Mouse (Mus musculus) liver, embryonic 16.5 days (tissue): Measurements from ENCODE around the gene Dnm3. TPM values are rescaled to one million over a fixed set of nuclear protein-coding genes. Genes with fewer than 3 reads are reported as not detected.

ENCODE experiments used
- ATAC-seq: fragments of 200-750 bp; cut with Nextera tagmentation; 2 replicates; pipeline ENCODE4 v1.8.0; 2017; ENCODE audit warnings: low read depth, mild to moderate bottlenecking, moderate number of reproducible peaks, moderate library complexity
- H3K27ac ChIP-seq: fragments of 300-500 bp; sonication (generic); 2 replicates; pipeline ENCODE4 v1.5.1; 2014; ENCODE audit warnings: mild to moderate bottlenecking, low read length
- H3K27me3 ChIP-seq: fragments of 300-500 bp; sonication (generic); 2 replicates; pipeline ENCODE4 v1.6.1; 2014; ENCODE audit warnings: low read depth, low read length, mixed read lengths; ENCODE audit not compliant: control insufficient read depth, insufficient read depth
- H3K36me3 ChIP-seq: fragments of 300-500 bp; sonication (generic); 2 replicates; pipeline ENCODE4 v1.6.1; 2014; ENCODE audit warnings: mild to moderate bottlenecking; ENCODE audit not compliant: control insufficient read depth, insufficient read depth
- H3K4me1 ChIP-seq: fragments of 300-500 bp; sonication (generic); 2 replicates; pipeline ENCODE4 v1.6.1; 2014; ENCODE audit warnings: low read depth, low read length, mixed read lengths; ENCODE audit not compliant: control insufficient read depth
- H3K4me2 ChIP-seq: fragments of 300-500 bp; sonication (generic); 2 replicates; pipeline ENCODE4 v1.6.1; 2014; ENCODE audit warnings: low read depth, low read length, mixed read lengths
- H3K4me3 ChIP-seq: fragments of 300-500 bp; sonication (generic); 2 replicates; pipeline ENCODE4 v1.5.1; 2014; ENCODE audit warnings: low read depth, mild to moderate bottlenecking, low read length
- H3K9ac ChIP-seq: fragments of 300-500 bp; sonication (generic); 2 replicates; pipeline ENCODE4 v1.6.1; 2014; ENCODE audit warnings: low read depth, low read length
- H3K9me3 ChIP-seq: fragments of 300-500 bp; sonication (generic); replicated peaks from 2 replicates; pipeline ENCODE4 v1.6.1; 2016; ENCODE audit warnings: low read length; ENCODE audit not compliant: control insufficient read depth
- WGBS: fragments of 180-500 bp; shearing (Covaris S2); extraction: QIAGEN DNeasy Blood & Tissue Kit; methylation state at CpG from one replicate; pipeline ENCODE4 v1.1.7; 2014; ENCODE audit not compliant: insufficient replicate concordance; 5-methylcytosine and 5-hydroxymethylcytosine counted together
- polyA plus RNA-seq: library from polyadenylated mRNA; unstranded; fragments of >200 nt; fragmentation: Nextera tagmentation; extraction: Ambion mirVana; gene quantifications from 2 replicates; pipeline ENCODE4 v1.2.1, GENCODE M21; 2015

Dnm3 gene
- polyA plus RNA-seq, 1 experiment from 2014 or later, result 1.5 TPM

DNA sequence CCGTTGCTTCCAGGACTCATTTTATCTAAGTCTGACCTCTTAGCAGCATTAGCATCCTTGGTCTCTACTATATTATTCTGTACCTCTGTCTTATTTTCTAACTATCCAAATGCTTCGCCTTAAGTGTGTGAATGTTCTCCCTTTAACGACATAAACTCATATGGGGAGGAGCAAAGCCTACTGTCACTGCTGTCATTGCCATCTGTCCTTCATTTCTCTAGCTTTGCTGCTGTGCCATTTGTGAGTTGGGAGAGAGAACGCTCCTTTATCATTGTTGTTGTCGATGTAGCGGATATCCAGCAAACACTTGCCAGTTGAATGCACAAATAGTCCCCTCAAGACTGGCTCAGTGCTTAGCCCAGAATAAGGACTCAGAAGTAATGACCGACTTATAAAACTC lies 335.5 kb downstream of the Dnm3 start:
- ATAC-seq, result no peak
- no peak overlapping the region for H3K27ac ChIP-seq
- H3K36me3 ChIP-seq, result no peaks in the 10 kb centered on the region
- H3K4me1 ChIP-seq, result no peaks in the 10 kb centered on the region
- no peaks in the 10 kb centered on the region for H3K27me3 ChIP-seq
- no peak overlapping the region for H3K9ac ChIP-seq
- no peak overlapping the region for H3K4me2 ChIP-seq
- no peak overlapping the region for H3K4me3 ChIP-seq
- 66% methylated on average over 7 of the region's 7 CpGs for WGBS
- H3K9me3 ChIP-seq, result no peaks in the 10 kb centered on the region

DNA sequence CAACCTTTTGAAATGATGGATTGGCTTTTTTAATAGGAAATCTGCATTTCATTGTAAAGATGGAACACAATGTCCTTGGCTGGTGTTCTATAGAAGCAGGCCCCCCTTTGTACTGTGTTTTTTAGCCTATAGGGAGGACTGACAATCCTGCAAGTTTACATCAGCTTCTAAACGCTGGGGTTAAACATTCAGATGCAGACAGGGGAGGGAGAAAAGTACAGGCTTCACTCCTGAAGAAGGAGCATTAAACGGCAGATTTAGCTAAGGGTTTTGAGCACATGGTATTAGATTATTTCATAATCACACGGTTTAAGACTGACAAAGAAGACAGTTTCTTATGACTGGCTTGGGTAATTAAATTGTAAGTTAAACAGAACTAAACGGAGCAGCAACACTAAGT lies 341.5 kb downstream of the Dnm3 start:
- no peaks in the 10 kb centered on the region for H3K27me3 ChIP-seq
- no peaks in the 10 kb centered on the region for H3K9me3 ChIP-seq
- no peak for ATAC-seq
- no peak overlapping the region for H3K4me2 ChIP-seq
- WGBS, result 57% methylated on average over 4 of the region's 4 CpGs
- H3K4me1 ChIP-seq, result no peaks in the 10 kb centered on the region
- no peak overlapping the region for H3K27ac ChIP-seq
- no peak overlapping the region for H3K4me3 ChIP-seq
- H3K9ac ChIP-seq, result no peak overlapping the region
- H3K36me3 ChIP-seq, result no peaks in the 10 kb centered on the region

DNA sequence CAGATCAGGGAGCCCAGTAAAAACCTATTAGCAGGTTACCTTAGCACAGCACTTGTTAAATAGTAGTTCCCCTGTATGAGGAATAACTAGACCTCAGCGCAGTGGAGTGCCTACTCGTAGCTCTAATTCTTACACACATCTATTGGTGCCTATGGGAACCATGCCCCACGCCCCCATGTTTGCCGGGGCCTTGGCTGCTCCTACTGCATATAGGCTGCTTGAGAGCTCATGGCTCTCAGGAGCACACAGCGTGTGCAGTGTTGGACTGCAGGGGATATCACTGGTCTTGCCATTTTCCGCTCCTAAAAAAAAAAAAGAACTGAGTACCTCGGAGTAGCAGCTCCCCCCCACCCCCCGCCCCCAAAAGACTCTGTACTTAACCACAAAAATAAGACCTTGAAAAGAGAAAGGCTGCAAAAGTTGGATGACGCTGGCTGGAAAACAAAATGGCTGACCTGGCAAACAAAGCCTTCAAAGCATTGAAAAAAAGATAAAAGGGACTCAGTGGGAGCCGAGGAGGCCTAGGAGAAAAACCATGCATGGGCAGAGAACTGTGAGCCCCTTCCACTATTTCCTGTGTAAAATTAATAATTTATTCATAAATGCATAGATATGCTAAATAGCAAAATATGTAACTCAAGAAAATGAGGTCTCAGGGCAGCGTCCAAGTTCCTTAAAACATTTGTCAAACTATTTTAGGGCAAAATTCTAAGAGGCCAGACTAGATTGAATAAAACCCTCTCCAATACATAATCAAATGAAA lies 342.2 kb downstream of the Dnm3 start:
- 64% methylated on average over 11 of the region's 11 CpGs for WGBS
- Histone ChIP-seq H3K9ac (no peak overlapping the region), H3K27me3 (no peaks in the 10 kb centered on the region), H3K4me1 (no peaks in the 10 kb centered on the region), H3K4me3 (no peak overlapping the region), H3K9me3 (no peaks in the 10 kb centered on the region), H3K27ac (no peak overlapping the region), H3K36me3 (no peaks in the 10 kb centered on the region), H3K4me2 (no peak overlapping the region)
- no peak for ATAC-seq

DNA sequence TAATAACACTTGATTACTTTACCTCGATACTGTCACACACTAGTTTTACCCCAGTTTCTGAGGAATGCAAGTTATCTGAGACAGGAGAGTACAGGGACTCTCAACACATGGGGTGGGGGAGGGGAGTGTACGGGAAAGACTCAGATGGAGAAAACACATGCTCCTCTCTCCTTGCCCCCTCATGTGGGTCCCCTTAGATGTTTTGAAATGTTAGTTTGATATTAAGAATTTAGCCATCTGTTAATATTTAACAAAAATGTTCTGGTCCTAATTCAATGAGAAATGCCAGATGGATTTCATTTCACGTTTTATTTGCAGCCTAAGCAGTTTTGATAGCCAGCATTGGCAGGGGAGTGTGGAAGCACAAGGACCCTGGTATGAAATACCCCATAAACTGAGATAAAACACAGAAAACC lies 343.2 kb downstream of the Dnm3 start:
- no peaks in the 10 kb centered on the region for H3K36me3 ChIP-seq
- H3K9ac ChIP-seq, result no peak overlapping the region
- no peaks in the 10 kb centered on the region for H3K27me3 ChIP-seq
- ATAC-seq, result no peak
- H3K4me2 ChIP-seq, result no peak overlapping the region
- H3K27ac ChIP-seq, result no peak overlapping the region
- H3K4me3 ChIP-seq, result no peak overlapping the region
- no peaks in the 10 kb centered on the region for H3K9me3 ChIP-seq
- 62% methylated on average over 3 of the region's 3 CpGs for WGBS
- H3K4me1 ChIP-seq, result no peaks in the 10 kb centered on the region

DNA sequence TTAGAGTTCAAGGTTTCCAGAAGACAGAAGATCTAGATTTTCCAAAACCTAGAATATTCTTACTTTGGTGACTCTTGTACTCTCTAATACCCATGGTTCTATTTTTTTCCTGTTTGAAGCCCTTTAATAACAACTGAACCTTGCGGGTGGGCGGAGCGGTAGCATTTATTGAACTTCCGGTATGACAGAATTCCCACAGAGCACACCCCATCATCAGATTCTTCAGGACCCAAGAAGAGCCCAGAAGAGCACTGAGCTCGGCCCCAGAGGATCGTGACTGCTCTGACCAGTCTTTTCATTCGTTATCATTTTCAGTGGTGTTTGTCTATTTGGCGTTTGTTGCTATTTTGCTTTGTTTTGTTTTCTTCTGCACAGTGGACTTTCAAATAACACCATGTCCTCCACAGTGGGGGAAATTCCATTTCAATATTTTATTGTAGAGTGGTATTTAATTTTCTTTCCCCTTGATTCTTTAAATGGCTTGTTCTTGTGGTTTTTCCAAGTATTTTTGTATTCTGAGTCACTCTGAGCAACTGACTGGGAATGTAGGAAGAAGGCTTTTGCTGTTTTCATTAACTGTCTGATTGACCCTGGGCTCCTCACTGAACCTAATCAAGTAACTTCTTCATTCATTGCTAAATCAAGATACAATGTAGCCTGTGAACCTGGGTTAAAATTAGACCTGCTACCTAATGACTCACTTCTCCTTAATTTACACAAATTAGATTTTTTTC lies 344.8 kb downstream of the Dnm3 start:
- Histone ChIP-seq H3K9me3 (no peaks in the 10 kb centered on the region), H3K36me3 (no peaks in the 10 kb centered on the region), H3K4me2 (no peak overlapping the region), H3K27me3 (no peaks in the 10 kb centered on the region), H3K27ac (no peak overlapping the region), H3K4me3 (no peak overlapping the region), H3K9ac (no peak overlapping the region), H3K4me1 (no peaks in the 10 kb centered on the region)
- ATAC-seq, result no peak
- 77% methylated on average over 8 of the region's 8 CpGs for WGBS

DNA sequence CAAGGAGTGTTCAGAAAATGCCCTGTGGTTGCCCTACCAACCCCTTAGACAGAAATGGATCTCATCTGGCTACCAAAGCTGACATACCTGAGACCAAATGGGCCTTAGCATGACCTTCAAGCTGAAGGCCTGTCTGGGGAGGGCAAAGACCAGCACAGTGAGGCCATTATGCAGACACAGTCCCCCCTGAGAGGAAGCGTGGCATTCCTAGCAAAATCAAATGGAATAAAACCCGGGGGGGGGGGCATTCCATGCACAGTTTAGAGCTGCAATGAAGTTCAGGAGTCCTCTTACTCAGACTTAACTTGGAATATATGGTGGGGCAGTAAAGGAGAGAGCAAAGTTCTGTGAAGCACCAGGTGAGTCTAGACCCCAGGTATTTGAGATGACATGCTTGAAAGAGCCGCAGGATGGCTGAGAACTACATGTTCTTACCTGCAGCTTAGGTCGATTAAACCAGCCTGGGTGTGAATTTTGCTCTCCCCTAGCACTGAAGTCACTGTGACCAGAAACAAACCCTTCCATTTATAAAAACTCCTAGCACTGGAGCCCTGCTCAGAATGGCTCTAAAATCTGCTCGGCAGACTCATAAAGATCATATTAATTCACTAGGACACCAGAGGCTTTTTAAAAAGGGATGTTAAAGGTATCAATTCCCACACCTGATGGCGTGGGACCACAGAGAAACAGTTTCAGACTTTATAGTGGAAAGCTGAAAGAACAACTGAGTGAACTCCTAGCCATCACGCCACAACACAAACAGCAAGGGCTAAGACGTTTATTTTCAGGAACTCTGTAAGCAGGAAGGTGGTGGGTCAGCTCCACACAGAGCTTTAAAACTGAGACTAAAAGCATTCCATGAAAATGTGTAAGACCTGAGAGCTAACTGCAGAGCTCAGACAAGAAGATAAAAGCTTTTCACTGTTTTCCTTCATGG lies 350.7 kb downstream of the Dnm3 start:
- Histone ChIP-seq H3K4me1 (no peaks in the 10 kb centered on the region), H3K4me2 (no peak overlapping the region), H3K27ac (no peak overlapping the region), H3K9ac (no peak overlapping the region), H3K4me3 (no peak overlapping the region), H3K36me3 (no peaks in the 10 kb centered on the region), H3K9me3 (no peaks in the 10 kb centered on the region), H3K27me3 (no peaks in the 10 kb centered on the region)
- 49% methylated on average over 8 of the region's 8 CpGs for WGBS
- ATAC-seq, result no peak

DNA sequence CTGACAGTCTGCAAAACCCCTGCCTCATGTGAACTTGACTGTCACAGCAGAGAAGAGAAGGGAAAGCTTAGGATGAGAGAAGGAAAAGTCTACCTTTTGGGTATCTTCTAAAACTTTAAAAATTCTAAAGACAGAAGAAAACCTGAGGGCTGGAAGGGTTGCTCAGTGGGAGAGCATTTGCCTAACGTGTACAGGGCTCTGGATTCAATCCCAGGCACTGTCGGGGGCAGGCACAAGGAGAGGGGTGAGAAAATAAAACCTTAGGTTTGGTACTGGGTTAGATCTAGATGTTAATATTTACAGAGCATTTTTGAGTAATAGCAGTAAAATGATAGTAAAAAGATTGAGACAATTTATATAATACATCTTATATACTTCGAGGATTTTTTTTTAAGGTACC lies 353.4 kb downstream of the Dnm3 start:
- H3K4me1 ChIP-seq, result no peaks in the 10 kb centered on the region
- 63% methylated on average over 3 of the region's 3 CpGs for WGBS
- H3K9me3 ChIP-seq, result no peaks in the 10 kb centered on the region
- no peaks in the 10 kb centered on the region for H3K36me3 ChIP-seq
- H3K9ac ChIP-seq, result no peak overlapping the region
- no peaks in the 10 kb centered on the region for H3K27me3 ChIP-seq
- no peak overlapping the region for H3K27ac ChIP-seq
- H3K4me2 ChIP-seq, result no peak overlapping the region
- ATAC-seq, result no peak
- no peak overlapping the region for H3K4me3 ChIP-seq

DNA sequence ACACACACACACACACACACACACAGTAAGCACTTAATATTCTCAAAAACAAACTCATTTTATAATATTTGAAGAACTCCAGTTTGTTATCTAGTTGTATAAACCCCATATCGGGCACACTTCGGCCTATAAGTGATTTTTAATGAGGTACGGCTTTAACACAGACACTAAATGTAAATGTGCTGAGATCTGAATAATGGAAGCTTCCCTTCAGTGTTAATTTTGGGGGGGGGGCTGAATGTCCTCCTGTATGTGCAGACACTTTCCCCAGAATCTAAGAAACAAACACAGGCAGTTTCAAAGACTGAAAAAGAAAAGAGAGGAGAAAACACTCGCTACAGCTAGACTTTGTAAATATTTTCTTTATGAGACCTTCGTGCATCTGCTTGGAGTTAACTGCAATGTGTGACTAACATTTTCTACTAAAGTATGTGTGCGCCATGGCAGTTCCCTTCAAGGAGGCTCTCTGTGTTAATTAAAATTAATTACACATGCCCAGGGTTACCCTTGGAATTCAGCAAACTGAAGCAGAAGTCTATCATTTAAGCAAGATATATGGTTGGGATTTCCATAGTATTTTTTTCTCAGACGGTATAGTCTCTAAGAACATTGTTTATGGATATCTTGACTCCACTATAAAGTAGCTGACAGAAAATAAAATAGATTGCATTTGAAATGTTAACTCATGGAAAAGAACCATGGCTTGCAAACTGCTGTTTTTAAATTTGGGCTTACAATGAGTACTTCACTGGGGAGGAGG lies 356.2 kb downstream of the Dnm3 start:
- no peaks in the 10 kb centered on the region for H3K27me3 ChIP-seq
- H3K9ac ChIP-seq, result no peak overlapping the region
- no peak for ATAC-seq
- WGBS, result 69% methylated on average over 7 of the region's 7 CpGs
- no peak overlapping the region for H3K4me2 ChIP-seq
- no peaks in the 10 kb centered on the region for H3K4me1 ChIP-seq
- no peak overlapping the region for H3K27ac ChIP-seq
- no peaks in the 10 kb centered on the region for H3K9me3 ChIP-seq
- no peak overlapping the region for H3K4me3 ChIP-seq
- no peaks in the 10 kb centered on the region for H3K36me3 ChIP-seq
